26 mouse cellular contexts compared by ENCODE assay signal in genomic region chr19:20603866-20604265, GRCm38 (mm10).
DNase-seq lines count a peak whose midpoint lies in the region; ATAC-seq and TF ChIP-seq lines count a peak whose summit lies in the region.
"Had no signal": no experiment of that assay in that cellular context is flagged by ENCODE, and none has a peak within 500 bp of the region (broad histone marks: within the 10 kb centered on the region; RNA-seq: fewer than 3 reads in every experiment).

No protein-coding gene starts in this region.

- H3K9me3 ChIP-seq in intestine, embryonic 14.5 days (ENCODE audit: control insufficient read depth, low read length) = no peaks in the 10 kb centered on the region
- H3K9me3 ChIP-seq in intestine, embryonic 15.5 days = no peaks in the 10 kb centered on the region
- H3K9me3 ChIP-seq: embryonic facial prominence, embryonic 12.5 days; embryonic facial prominence, embryonic 15.5 days; forebrain, embryonic 15.5 days; heart, embryonic 10.5 days; heart, embryonic 13.5 days had no signal

- H3K36me3 ChIP-seq in intestine, embryonic 14.5 days (ENCODE audit: control insufficient read depth, insufficient read depth, low read length) = no peaks in the 10 kb centered on the region
- H3K36me3 ChIP-seq in intestine, embryonic 15.5 days = no peaks in the 10 kb centered on the region
- H3K36me3 ChIP-seq: embryonic facial prominence, embryonic 12.5 days; embryonic facial prominence, embryonic 15.5 days; forebrain, embryonic 15.5 days; heart, embryonic 10.5 days; heart, embryonic 13.5 days had no signal

- no peak overlapping the region for H3K9ac ChIP-seq in intestine, embryonic 14.5 days (ENCODE audit: low read length)
- H3K9ac ChIP-seq in intestine, embryonic 15.5 days = no peak overlapping the region
- H3K9ac ChIP-seq: embryonic facial prominence, embryonic 12.5 days; embryonic facial prominence, embryonic 15.5 days; forebrain, embryonic 15.5 days; heart, embryonic 13.5 days; hindbrain, embryonic 14.5 days had no signal

- peak overlapping the region; percentile 24 for H3K4me3 ChIP-seq in intestine, embryonic 14.5 days (ENCODE audit: low read depth, low read length)
- no peak overlapping the region for H3K4me3 ChIP-seq in intestine, embryonic 15.5 days (replicated peaks)
- peak overlapping the region; percentile 39 for H3K4me3 ChIP-seq in lung, adult 2 months (replicated peaks; ENCODE audit: extremely low read depth, low read depth, low read length)
- H3K4me3 ChIP-seq: embryonic facial prominence, embryonic 12.5 days; embryonic facial prominence, embryonic 15.5 days; forebrain, embryonic 15.5 days; heart, adult 2 months; heart, embryonic 10.5 days; heart, embryonic 13.5 days had no signal

- H3K27me3 ChIP-seq in intestine, embryonic 14.5 days (replicated peaks; ENCODE audit: control insufficient read depth, insufficient read depth, low read length) = no peaks in the 10 kb centered on the region
- no peaks in the 10 kb centered on the region for H3K27me3 ChIP-seq in intestine, embryonic 15.5 days (replicated peaks)
- H3K27me3 ChIP-seq: embryonic facial prominence, embryonic 12.5 days; embryonic facial prominence, embryonic 15.5 days; forebrain, embryonic 15.5 days; heart, embryonic 13.5 days; Patski had no signal

- no peak for DNase-seq in intestine, embryonic 14.5 days (ENCODE audit: low spot score)
- no peak for DNase-seq in lung, adult 2 months
- DNase-seq in lung, postnatal 36 days = no peak
- peak; percentile 59 for DNase-seq in retina, embryonic 14.5 days (ENCODE audit: low spot score)
- no peak for DNase-seq in ovary, adult 18-20 months (ENCODE audit: low spot score)
- no peak for DNase-seq in thymus, postnatal 36 days
- DNase-seq: adrenal gland, postnatal 10 days; adrenal gland, postnatal 36 days; cerebellum, adult 11 months; cerebellum, adult 2 months; cerebellum, adult 9-11 months; cerebellum, postnatal 25 days; gastrocnemius, postnatal 10 days; gastrocnemius, postnatal 36 days; heart, adult 2 months; heart, postnatal 14 days; heart, postnatal 4 days had no signal

- TF ChIP-seq POLR2A in lung, adult 2 months (IDR thresholded peaks at IDR 0.05; ENCODE audit: borderline replicate concordance, extremely low read depth, low read depth, low read length) = no peak

- H3K27ac ChIP-seq in intestine, embryonic 14.5 days (ENCODE audit: low read depth) = no peak overlapping the region
- no peak overlapping the region for H3K27ac ChIP-seq in intestine, embryonic 15.5 days
- H3K27ac ChIP-seq: embryonic facial prominence, embryonic 12.5 days; embryonic facial prominence, embryonic 15.5 days; forebrain, embryonic 15.5 days; heart, adult 2 months; heart, embryonic 10.5 days; heart, embryonic 13.5 days; hindbrain, embryonic 14.5 days had no signal

- H3K4me1 ChIP-seq in intestine, embryonic 14.5 days (replicated peaks; ENCODE audit: control insufficient read depth, insufficient read depth, low read length) = peaks cover 4% of the 10 kb centered on the region; the same call in 1 of the 2 replicates
- H3K4me1 ChIP-seq in intestine, embryonic 15.5 days (replicated peaks) = 0 out of 2 replicates have a peak, but pooled peaks cover 2% of the 10 kb centered on the region
- H3K4me1 ChIP-seq in lung, adult 2 months (ENCODE audit: control insufficient read depth, insufficient read depth, low read length) = no peaks in the 10 kb centered on the region
- H3K4me1 ChIP-seq: embryonic facial prominence, embryonic 12.5 days; embryonic facial prominence, embryonic 15.5 days; forebrain, embryonic 15.5 days; heart, embryonic 10.5 days had no signal

- no peak for ATAC-seq in intestine, embryonic 14.5 days (replicated peaks; ENCODE audit: low FRiP score, low TSS enrichment, low read depth)
- ATAC-seq in intestine, embryonic 15.5 days = no peak
- ATAC-seq in frontal cortex, adult (ENCODE audit: low TSS enrichment) = no peak
- ATAC-seq: forebrain, embryonic 15.5 days; Patski had no signal

- H3K4me2 ChIP-seq in intestine, embryonic 14.5 days (ENCODE audit: low read length) = peak overlapping the region; percentile 14
- no peak overlapping the region for H3K4me2 ChIP-seq in intestine, embryonic 15.5 days (replicated peaks)
- H3K4me2 ChIP-seq: embryonic facial prominence, embryonic 12.5 days; embryonic facial prominence, embryonic 15.5 days; forebrain, embryonic 15.5 days; heart, embryonic 13.5 days; hindbrain, embryonic 14.5 days had no signal

- 92% methylated on average over 2 of the region's 2 CpGs for WGBS in intestine, embryonic 14.5 days
- WGBS in intestine, embryonic 15.5 days = 75% methylated on average over 2 of the region's 2 CpGs
- 84% methylated on average over 2 of the region's 2 CpGs for WGBS in lung, adult 2 months

- TF ChIP-seq CTCF in lung, adult 2 months (IDR thresholded peaks at IDR 0.05; ENCODE audit: insufficient read depth, low read length) = no peak
